Mouse (Mus musculus) frontal cortex, postnatal 25 days (tissue): ENCODE results near the gene Usp34.
"Not testable (repeated sequence)": the region's sequence is repeated elsewhere in the genome, so short reads cannot be mapped to it uniquely, and the experiment has no call there.

ENCODE experiments used
- DNase-seq, 2 experiments: peaks; one replicate each; pipeline ENCODE4 v3.0.0; 2022; ENCODE audit warnings: low spot score in 2 of 2

The Usp34 gene

DNA sequence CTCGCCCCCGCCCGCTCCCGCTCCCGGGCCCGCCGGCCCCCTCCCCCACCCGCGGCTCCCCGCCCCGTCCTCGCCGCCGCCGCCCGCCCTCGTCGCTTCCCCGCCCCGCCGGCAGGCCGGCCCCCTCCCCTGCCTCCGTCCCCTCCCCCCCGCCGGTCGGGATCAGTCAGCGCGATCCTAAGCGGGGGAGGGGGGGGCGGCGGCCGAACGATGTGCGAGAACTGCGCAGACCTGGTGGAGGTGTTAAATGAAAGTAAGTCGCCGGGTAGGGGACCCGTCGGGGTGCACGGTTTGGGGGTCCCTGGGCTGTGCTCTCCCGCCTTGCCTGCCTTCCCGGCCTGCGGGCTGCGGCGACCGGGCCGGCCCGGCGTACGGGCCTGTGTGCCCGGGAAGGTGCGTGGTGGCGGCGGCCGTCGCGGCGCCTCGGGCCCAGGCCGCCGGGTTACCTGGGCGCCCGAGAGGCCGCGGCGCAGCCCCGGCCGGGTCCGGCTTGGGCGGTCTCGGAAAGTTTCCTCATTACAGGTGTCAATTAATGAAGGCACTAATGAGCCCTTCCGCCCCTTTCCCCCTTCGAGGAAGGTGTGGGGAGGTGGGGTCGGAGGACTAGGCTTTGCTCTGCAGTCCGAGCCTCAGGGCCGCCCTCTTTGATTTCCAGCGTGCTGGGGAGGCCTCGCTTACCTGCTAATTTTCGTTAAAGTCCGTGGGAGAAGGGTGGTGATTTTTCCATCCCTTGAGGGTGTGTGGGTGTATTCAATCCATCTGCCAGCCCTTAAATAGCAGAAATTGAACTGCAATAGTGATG, at the start of gene Usp34:
Gene Usp34, plus strand, starts transcription at position 132 of the 802 bp plus-strand sequence.
- DNase-seq = peak; percentile 16 to 24

GRCm38 (mm10) chr11:23259073-23259472, 47.6 kb upstream of the Usp34 start:
- no peak for DNase-seq

GRCm38 (mm10) chr11:23259481-23259880, 47.2 kb upstream of the Usp34 start:
- no peak for DNase-seq

DNA sequence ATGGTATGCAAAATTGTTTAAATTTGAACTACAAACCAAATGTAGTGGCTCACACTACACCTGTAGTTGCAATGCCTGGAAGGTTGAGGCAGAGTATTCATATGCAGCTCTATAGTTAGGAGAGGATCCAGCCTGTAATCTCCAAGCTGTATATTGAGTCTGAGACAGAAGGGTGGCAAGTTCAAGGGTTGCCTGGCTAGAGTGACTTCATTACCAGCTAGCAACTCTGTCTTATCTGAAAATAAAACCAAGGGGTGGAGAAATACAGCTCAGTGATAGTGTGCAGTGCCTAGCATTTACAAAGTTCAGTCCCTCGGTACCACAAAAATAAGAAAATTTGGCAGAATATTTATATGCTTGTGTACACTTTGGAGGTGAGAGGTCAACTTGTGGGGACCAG, 46.5 kb upstream of the Usp34 start:
- DNase-seq = no peak

- DNase-seq = no peak
Observed at GRCm38 (mm10) chr11:23261490-23261889, 45.2 kb upstream of the Usp34 start.

- no peak for DNase-seq
Observed at GRCm38 (mm10) chr11:23264949-23265348, 41.7 kb upstream of the Usp34 start.

DNA sequence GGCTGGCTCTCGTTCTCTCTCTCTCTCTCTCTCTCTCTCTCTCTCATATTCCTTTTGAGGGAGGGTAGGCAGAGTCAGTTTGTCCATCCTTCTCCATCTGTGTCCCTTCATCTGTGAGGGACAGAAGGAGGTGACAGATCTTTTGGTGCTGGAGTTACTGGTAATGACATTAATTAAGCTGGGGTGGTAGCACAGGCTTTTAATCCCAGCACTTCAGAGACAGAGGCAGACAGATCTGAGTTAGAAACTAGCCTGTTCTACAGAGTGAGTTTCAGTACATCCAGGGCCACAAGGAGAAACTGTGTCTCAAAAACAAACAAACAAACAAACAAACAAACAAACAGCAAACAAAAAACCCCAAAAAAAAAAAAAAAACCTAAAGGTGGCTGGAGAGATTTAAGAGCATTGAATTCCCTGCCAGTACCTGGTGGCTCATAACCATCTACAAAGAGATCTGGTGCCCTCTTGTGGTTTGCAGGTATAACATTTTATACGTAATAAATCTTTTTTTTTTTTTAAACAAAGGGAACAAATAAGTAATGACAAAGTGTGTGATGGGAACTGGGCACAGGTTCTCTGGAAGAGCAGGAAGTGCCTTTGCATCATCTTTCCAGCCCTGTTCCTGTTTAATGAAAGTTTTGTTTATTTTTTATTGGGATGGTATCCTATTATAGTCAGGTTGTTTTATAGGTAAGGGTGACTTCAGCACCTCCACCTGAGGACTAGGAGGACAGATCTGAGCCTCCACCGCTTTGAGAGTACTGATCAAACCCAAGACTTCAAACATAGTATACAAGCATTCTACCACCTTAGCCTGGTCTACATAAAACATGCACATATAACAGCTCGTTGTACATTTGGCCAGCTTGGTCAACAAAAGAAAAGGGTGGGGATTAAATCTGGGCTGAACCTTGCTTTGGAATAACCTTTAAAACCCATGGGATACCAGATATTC, 34.6 kb upstream of the Usp34 start:
- DNase-seq = no peak

- DNase-seq = no peak
Observed at GRCm38 (mm10) chr11:23275780-23276179, 30.9 kb upstream of the Usp34 start.

DNA sequence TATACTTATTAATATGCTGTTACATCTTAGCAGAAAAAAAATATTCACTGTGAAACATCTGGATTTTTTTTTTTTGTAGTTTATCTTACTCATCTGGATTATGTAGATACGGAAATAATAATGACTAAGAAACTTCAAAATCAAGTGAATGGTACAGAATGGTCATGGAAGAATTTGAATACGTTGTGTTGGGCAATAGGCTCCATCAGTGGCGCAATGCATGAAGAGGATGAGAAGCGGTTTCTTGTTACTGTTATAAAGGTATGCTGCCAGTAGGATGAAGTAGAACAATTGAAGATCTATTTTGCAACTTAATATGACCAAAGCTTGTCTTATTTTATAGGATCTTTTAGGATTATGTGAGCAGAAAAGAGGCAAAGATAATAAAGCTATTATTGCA, 22.2 kb upstream of the Usp34 start:
- DNase-seq = no peak

DNA sequence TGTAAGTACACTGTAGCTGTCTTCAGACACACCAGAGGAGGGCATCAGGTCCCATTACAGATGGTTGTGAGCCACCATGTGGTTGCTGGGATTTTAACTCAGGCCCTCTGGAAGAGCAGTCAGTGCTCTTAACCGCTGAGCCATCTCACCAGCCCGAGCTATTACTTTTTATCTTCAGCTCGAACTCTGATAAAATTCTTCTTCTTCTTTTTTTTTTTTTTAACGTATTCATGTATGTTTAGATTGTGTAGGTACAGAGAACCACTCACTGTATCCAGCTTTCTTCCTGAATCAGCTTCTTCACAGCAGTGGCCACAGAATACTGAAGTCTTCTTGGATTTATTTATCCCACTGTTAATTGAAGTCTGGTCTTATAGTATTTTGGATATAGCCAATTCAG, 17.8 kb upstream of the Usp34 start:
- DNase-seq = not testable (repeated sequence)

DNA sequence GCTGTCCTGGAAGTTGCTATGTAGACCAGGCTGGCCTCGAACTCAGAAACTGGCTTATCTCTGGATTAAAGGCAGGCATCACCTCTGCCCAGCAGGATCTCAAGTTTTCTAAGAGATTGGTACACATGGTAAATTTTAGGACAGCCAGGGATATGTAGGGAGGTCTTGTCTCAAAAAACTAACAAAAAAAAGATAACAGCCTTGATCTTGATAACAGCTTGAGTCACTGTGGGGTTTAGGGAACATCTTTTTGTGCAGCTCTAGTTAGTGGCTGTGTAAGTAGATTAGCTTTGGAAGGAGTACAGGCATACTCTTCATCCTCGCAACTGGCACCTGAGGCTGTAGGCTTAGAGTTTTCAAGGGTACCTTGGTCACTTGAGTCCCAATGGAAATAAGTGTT, 9.3 kb upstream of the Usp34 start:
- no peak for DNase-seq

DNA sequence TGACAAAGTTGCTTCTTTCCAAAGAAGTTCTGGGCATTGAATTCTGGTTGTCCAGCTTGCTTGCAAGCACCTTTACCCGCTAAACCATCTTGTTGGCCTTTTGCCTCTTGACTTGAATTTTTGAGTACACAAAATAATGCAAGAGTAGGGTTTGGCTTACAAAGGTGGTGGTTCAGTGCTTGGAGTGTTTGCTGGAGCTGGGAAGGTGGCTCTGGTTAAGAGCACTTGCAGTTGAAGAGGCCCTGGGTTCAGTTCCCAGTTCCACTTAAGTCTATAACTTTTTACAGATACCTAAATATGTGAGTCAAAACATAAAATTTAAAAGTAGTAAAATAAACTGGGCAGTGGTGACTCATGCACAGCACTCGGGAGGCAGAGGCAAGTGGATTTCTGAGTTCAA, 8.4 kb upstream of the Usp34 start:
- no peak for DNase-seq

DNA sequence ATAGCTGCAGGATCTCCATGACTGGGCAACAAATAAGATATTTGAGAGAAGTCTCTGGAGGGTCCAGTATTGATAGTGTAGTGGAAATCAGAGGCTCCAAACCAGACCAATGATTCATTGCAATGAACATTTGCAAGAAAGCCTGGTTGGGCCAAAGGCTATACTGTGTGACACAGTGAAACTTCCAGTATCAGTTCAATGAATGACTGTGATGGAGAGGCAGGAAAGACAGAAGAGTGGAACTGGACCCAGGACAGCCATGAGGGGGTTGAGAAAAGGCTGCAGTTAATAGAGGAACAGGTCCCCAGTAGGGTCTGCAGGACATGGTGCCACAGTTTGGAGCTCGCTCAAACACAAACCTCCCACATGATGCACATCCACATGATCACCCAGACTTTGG, 6.8 kb upstream of the Usp34 start:
- DNase-seq = no peak

GRCm38 (mm10) chr11:23303126-23303525, 3.6 kb upstream of the Usp34 start:
- DNase-seq = no peak

DNA sequence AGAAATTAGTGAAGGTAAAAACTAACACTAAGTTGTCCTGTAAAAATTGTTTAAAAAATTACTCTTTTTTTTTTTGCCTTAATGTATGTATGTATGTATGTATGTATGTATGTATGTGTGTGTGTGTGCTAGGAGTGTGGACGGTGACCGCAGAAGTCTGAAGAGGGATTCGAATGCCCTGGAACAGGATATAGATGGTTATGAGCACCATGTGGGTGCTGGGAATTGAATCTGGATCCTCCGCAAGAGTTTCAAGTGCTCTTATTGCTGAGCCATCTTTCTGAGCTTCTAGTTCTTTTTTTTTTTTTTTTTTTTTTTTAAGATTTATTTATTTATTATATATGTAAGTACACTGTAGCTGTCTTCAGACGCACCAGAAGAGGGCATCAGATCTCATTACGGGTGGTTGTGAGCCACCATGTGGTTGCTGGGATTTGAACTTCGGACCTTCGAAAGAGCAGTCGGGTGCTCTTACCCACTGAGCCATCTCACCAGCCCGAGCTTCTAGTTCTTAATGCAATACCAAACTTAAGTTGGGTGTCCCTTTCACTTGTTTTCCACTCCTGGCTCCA, 1.5 kb upstream of the Usp34 start:
- DNase-seq = not testable (repeated sequence)

DNA sequence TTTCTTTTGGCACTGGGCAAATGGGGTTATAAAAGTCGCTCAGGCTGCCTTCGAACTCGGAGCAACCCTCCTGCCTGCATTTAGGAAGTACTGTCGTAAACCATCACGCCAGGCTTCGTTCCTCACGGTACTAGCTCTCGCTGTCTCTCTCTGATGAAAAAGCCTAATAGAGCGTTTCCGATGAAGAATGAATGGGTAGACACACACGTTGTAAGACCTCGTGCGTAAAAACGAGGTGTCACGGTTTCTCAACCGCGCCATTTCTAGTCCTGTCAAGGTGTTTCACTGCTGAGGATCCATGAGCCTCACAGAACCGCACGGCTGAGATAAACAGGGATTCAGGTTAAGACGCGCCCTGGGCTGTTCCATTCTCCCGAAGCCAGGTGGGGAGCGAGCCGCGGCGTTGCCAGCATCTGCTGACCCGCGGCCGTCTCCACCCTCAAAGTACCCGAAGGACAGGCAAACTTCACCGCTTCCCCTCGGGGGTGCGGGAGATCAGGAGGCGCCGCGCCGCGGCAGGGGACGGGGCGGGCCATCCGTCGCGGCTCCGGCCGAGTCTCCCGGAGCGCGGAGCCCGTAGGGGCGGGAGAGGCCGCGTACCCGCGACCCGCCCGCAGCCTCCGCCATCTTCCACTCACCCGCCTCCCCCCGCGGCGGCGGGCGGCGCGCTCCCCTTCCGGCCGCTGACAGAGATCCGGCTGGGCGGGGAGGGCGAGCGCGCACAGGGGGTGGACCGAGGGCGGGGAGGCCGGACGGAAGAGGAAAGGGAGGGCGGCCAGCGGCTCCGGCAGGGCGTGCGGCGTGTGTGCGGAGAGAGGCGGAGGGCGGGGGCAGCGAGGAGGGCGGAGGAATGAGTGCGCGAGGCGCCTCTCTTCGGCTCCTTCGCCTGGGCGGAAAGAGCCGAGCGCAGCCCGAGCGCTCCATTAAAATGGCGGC, 754 bp upstream of the Usp34 start:
- peak; percentile 83 to 87 for DNase-seq

- DNase-seq = no peak
Observed at GRCm38 (mm10) chr11:23307566-23307920, 848 bp downstream of the Usp34 start.

DNA sequence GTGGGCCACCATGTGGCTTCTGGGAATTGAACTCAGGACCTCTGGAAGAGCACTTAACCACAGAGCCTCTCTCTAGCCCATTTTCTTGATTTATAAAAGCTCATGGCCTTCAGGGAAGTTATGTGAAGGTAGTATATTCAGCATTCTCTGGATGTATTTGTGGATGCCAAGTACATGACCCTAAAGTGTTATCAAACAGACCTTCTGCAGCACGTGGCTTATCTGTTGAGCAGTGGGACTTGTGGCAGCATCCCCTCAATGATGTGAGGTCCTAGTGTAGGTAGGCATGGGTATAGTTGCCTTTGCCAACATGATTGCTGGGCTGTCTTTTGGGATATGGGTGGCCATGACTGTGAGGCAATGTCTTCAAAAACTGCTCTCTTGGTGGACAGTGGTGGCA, 6.8 kb downstream of the Usp34 start:
- DNase-seq = no peak

DNA sequence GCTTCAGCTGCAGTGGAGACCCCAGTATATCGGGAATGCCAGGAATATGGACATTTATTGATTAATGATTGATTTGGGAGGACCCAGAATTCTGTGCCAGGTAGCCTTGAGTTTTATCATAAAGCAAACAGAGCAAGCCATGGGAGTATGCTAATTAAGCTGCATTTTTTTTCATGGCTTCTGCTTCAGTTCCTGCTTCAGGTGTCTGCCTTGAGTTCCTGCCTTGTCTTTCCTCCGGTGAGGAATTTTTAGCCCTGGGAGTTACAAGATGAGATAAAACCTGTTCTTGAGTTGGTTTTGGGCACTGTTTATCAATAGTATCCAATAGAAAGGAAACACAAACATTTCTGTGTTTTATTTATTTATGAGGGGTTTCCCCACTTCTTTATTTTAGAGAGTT, 22.7 kb downstream of the Usp34 start:
- no peak for DNase-seq

DNA sequence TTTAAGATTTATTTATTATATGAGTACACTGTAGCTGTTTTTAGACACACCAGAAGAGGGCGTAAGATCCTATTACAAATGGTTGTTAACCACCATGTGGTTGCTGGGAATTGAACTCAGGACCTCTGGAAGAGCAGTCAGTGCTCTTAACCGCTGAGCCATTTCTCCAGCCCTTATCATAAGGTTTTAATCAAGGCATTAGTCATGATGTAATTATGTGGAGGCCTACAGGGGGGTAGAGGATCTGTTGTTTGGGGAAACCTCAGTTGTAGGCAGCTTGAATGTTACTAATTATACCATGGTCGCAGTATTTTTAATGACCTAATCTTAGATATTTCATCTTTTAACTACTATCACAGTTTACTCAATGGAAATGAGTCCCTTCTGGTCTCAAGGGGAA, 25.4 kb downstream of the Usp34 start:
- no peak for DNase-seq

DNA sequence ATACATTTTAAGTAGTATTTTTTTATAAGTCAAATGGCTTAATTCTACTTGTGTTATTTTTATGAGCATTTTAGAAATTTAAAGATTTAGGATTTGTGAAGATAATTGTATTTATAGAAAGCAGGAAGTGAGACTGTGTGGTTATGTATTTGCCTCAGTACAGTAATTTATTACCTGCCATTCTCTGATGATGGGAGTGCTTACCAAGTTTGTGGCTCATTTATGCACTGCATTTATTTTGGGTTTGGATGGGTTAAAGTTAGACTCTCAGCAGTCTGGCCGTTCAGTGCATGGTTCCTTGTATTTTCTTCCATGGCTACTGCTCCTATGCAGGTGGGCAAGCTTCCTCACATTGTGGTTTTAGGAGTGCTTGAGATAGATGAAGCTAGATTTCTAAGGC, 28.5 kb downstream of the Usp34 start:
- no peak for DNase-seq
